Mouse (Mus musculus) liver, postnatal 0 days (tissue): ENCODE results near the gene Atp6v1fnb. TPM values are rescaled to one million over a fixed set of nuclear protein-coding genes. Genes with fewer than 3 reads are reported as not detected.
A peak's percentile ranks its signal among the peaks of the same experiment; 100 is the strongest.

Experiments
- ATAC-seq: fragments of 200-750 bp; cut with Nextera tagmentation; 2 replicates; pipeline ENCODE4 v1.8.0; 2017; ENCODE audit warnings: mild to moderate bottlenecking, moderate library complexity
- DNase-seq: peaks from one replicate; pipeline ENCODE4 v3.0.0-alpha.2; 2016
- H3K27ac ChIP-seq: fragments of 300-500 bp; sonication (generic); 2 replicates; pipeline ENCODE4 v1.5.1; 2014; ENCODE audit warnings: antibody characterized with exemption, moderate library complexity, mild to moderate bottlenecking, low read depth
- H3K27me3 ChIP-seq: fragments of 300-500 bp; sonication (generic); 2 replicates; pipeline ENCODE4 v1.6.1; 2014; ENCODE audit warnings: low read length, control low read depth, mixed read lengths; ENCODE audit not compliant: insufficient read depth
- H3K36me3 ChIP-seq: fragments of 300-500 bp; sonication (generic); replicated peaks from 2 replicates; pipeline ENCODE4 v1.6.1; 2014; ENCODE audit warnings: mild to moderate bottlenecking, control low read depth, low read length, moderate library complexity, mixed read lengths; ENCODE audit not compliant: insufficient read depth
- H3K4me1 ChIP-seq: fragments of 300-500 bp; sonication (generic); 2 replicates; pipeline ENCODE4 v1.6.1; 2014; ENCODE audit warnings: antibody characterized with exemption, mild to moderate bottlenecking, control low read depth; ENCODE audit not compliant: insufficient read depth
- H3K4me2 ChIP-seq: fragments of 300-500 bp; sonication (generic); 2 replicates; pipeline ENCODE4 v1.6.1; 2014; ENCODE audit warnings: low read depth, mild to moderate bottlenecking, low read length, moderate library complexity, mixed read lengths
- H3K4me3 ChIP-seq: fragments of 300-500 bp; sonication (generic); 2 replicates; pipeline ENCODE4 v1.5.1; 2014; ENCODE audit warnings: low read depth, low read length
- H3K9ac ChIP-seq: fragments of 300-500 bp; sonication (generic); replicated peaks from 2 replicates; pipeline ENCODE4 v1.6.1; 2014; ENCODE audit warnings: mild to moderate bottlenecking, moderate library complexity
- H3K9me3 ChIP-seq: fragments of 300-500 bp; sonication (generic); 2 replicates; pipeline ENCODE4 v1.6.1; 2016; ENCODE audit warnings: mild to moderate bottlenecking, control low read depth, low read length, mixed read lengths
- CTCF ChIP-seq: sonication (generic); IDR thresholded peaks from 2 replicates; pipeline ENCODE4 v1.5.1; 2016; ENCODE audit warnings: antibody characterized with exemption, low read depth
- EP300 ChIP-seq: IDR thresholded peaks from 2 replicates; pipeline ENCODE4 v1.6.1; 2016; ENCODE audit warnings: antibody characterized with exemption, low read depth, mild to moderate bottlenecking
- WGBS: fragments of 180-500 bp; shearing (Covaris S2); extraction: QIAGEN DNeasy Blood & Tissue Kit; methylation state at CpG from one replicate; pipeline ENCODE4 v1.1.7; 2014; ENCODE audit not compliant: insufficient replicate concordance; 5-methylcytosine and 5-hydroxymethylcytosine counted together
- polyA plus RNA-seq: library from polyadenylated mRNA; unstranded; fragments of >200 nt; fragmentation: Nextera tagmentation; extraction: Ambion mirVana; gene quantifications from 2 replicates; pipeline ENCODE4 v1.2.1, GENCODE M21; 2015

Gene Atp6v1fnb
- polyA plus RNA-seq, 1 experiment from 2014 or later = not detected

DNA sequence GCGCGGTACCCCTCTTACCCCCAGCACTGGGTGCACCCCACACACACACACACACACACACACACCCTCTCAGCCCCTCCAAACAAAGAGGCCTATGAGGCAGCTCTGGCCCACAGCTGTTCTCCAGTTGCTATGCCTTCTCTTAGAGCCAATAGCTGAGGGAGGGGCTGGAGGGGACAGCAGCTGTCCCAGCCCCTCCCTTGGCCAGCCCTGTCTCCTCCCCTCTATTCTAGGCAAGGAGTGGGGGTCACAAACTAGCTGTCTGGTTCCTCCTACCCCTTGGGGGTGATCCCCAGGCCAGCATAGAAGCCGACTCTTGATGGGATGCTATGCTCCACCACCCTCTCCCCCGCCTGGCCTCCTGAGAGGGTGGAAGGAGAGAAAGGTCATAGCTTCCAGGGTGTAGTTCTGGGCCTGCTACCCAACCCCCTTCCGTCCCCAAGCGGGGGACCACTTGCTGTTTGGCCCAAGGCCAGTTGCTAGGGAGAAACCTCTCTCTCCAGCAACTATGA, 35.2 kb upstream of the Atp6v1fnb start:
- no peak for TF ChIP-seq EP300
- no peak for TF ChIP-seq CTCF
- no peaks in the 10 kb centered on the region for H3K9me3 ChIP-seq
- H3K4me1 ChIP-seq = peaks cover 12% of the 10 kb centered on the region; the same call in 1 of the 2 replicates
- peaks cover 54% of the 10 kb centered on the region for H3K27me3 ChIP-seq
- 38% methylated on average over 6 of the region's 6 CpGs for WGBS
- DNase-seq (no peak), ATAC-seq (no peak)
- no peaks in the 10 kb centered on the region for H3K36me3 ChIP-seq
- no peak overlapping the region for H3K4me3 ChIP-seq
- H3K4me2 ChIP-seq = no peak overlapping the region
- no peak overlapping the region for H3K9ac ChIP-seq
- H3K27ac ChIP-seq = no peak overlapping the region

DNA sequence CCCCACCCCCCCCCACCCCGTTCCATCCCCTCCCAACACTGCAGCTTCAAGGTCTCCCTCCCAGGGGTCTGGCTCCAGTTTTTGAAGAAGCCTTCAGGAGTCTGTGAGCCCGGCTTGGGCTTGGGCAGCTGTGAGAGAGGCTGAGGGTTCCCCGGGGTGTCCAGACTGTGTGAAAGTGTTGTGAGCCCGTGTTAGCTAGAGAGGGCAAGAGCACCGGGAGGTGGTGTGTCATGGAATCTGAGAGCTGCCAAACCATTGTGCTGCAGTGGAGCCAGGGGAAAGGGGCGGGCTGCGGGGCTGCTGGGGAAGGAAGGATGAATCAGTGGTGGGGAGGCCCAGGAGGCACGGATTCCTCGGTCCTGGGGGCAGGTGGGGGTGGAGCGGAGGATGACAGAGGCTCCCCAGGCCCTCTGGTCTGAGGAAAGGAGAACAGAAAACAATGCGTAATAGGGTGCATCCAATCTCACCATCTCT, 34.7 kb upstream of the Atp6v1fnb start:
- peaks cover 51% of the 10 kb centered on the region for H3K27me3 ChIP-seq
- no peaks in the 10 kb centered on the region for H3K36me3 ChIP-seq
- H3K4me3 ChIP-seq = no peak overlapping the region
- TF ChIP-seq CTCF (no peak), EP300 (no peak)
- DNase-seq = no peak
- WGBS = 13% methylated on average over 11 of the region's 11 CpGs
- no peaks in the 10 kb centered on the region for H3K9me3 ChIP-seq
- ATAC-seq = peak; percentile 21; the same call in 1 of the 2 replicates
- no peak overlapping the region for H3K4me2 ChIP-seq
- no peak overlapping the region for H3K27ac ChIP-seq
- H3K4me1 ChIP-seq = peaks cover 12% of the 10 kb centered on the region; the same call in 1 of the 2 replicates
- H3K9ac ChIP-seq = no peak overlapping the region

DNA sequence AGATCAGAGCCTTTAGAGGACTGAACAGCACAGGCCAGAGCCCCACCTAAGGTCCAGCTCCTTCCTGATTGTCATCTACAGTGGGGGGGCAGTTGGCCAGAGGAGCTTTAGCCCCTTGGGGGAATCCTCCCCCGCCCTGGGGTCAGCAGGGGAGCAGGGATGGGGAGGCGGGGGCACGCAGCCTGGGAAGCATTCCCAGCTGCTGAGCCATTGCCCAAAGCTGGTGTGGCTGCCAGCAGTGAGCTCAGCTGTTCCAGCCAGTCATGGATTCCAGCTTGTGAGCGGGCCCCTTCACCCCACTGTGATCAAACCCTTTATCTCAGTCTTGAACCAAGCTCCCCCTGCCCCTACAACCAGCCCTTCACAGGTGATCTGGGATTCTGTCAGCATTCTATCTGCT, 32.0 kb upstream of the Atp6v1fnb start:
- DNase-seq = no peak
- Histone ChIP-seq H3K4me3 (no peak overlapping the region), H3K9ac (no peak overlapping the region), H3K4me2 (no peak overlapping the region), H3K4me1 (peaks cover 4% of the 10 kb centered on the region; the same call in 1 of the 2 replicates), H3K27me3 (peaks cover 24% of the 10 kb centered on the region), H3K27ac (no peak overlapping the region), H3K36me3 (no peaks in the 10 kb centered on the region), H3K9me3 (no peaks in the 10 kb centered on the region)
- ATAC-seq = no peak
- WGBS = 85% methylated on average over 4 of the region's 4 CpGs
- TF ChIP-seq CTCF (no peak), EP300 (no peak)

DNA sequence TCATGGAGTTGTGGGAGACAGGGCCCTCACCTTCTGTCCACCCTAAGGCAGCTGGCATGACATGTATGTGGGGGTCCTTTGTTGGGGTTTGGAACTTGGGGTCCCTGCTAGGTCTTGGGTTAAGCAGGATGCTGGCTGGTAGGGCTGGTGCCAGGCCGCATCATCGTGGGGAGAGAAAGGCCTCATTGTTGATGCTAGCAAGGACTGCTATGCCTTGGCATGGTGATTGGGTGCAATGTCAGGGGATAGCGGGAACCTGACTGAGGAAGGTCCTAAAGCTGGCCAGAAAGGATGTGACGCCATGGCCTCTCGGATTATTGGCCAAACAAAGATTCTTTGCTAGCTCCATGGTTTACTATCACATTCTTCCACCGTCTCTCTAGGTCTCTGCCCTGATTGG, 31.4 kb upstream of the Atp6v1fnb start:
- H3K4me2 ChIP-seq = no peak overlapping the region
- WGBS = 68% methylated on average over 6 of the region's 6 CpGs
- peaks cover 18% of the 10 kb centered on the region for H3K27me3 ChIP-seq
- peaks cover 4% of the 10 kb centered on the region; the same call in 1 of the 2 replicates for H3K4me1 ChIP-seq
- no peaks in the 10 kb centered on the region for H3K36me3 ChIP-seq
- ATAC-seq (no peak), DNase-seq (no peak)
- H3K9me3 ChIP-seq = no peaks in the 10 kb centered on the region
- H3K4me3 ChIP-seq = no peak overlapping the region
- no peak overlapping the region for H3K9ac ChIP-seq
- TF ChIP-seq CTCF (no peak), EP300 (no peak)
- no peak overlapping the region for H3K27ac ChIP-seq

DNA sequence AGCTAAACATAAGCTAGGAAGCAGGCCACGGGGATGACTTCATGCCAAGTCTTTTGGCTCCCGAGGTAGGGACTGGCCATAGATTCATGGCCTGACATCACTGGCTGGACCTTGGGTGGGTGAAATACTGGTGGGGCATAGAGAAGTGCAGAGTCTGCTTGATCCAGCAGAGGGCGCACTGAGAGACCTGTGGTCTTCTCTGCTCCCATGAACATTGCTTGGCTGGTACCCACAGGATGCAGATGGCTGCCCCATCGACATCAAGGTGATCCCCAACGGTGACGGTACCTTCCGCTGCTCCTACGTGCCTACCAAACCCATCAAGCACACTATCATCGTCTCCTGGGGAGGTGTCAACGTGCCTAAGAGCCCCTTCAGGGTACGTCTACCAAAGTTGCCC, 26.5 kb upstream of the Atp6v1fnb start:
- H3K27ac ChIP-seq = no peak overlapping the region
- H3K27me3 ChIP-seq = no peaks in the 10 kb centered on the region
- no peaks in the 10 kb centered on the region for H3K36me3 ChIP-seq
- DNase-seq (peak; percentile 66), ATAC-seq (no peak)
- WGBS = 61% methylated on average over 11 of the region's 11 CpGs
- H3K4me3 ChIP-seq = no peak overlapping the region
- no peaks in the 10 kb centered on the region for H3K9me3 ChIP-seq
- H3K4me1 ChIP-seq = no peaks in the 10 kb centered on the region
- TF ChIP-seq EP300 = no peak
- peak; percentile 81 for TF ChIP-seq CTCF
- no peak overlapping the region for H3K9ac ChIP-seq
- H3K4me2 ChIP-seq = no peak overlapping the region

DNA sequence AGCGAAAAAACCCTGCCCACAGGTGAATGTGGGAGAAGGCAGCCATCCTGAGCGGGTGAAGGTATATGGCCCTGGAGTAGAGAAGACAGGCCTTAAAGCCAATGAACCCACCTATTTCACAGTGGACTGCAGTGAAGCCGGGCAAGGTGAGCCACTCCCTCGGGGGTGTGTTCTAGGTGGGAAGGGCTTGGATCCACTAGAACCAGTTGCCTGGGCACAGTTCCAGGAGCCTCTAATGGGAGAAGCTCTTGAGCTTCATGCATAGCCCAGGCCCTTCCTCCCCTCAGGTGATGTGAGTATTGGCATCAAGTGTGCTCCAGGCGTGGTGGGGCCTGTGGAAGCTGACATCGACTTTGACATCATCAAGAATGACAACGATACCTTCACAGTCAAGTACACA, 25.9 kb upstream of the Atp6v1fnb start:
- DNase-seq = no peak
- Histone ChIP-seq H3K36me3 (no peaks in the 10 kb centered on the region), H3K4me3 (no peak overlapping the region), H3K27me3 (no peaks in the 10 kb centered on the region), H3K27ac (no peak overlapping the region), H3K9ac (no peak overlapping the region), H3K9me3 (no peaks in the 10 kb centered on the region), H3K4me2 (no peak overlapping the region), H3K4me1 (no peaks in the 10 kb centered on the region)
- TF ChIP-seq CTCF = no peak
- no peak for TF ChIP-seq EP300
- 87% methylated on average over 7 of the region's 7 CpGs for WGBS
- ATAC-seq = no peak

DNA sequence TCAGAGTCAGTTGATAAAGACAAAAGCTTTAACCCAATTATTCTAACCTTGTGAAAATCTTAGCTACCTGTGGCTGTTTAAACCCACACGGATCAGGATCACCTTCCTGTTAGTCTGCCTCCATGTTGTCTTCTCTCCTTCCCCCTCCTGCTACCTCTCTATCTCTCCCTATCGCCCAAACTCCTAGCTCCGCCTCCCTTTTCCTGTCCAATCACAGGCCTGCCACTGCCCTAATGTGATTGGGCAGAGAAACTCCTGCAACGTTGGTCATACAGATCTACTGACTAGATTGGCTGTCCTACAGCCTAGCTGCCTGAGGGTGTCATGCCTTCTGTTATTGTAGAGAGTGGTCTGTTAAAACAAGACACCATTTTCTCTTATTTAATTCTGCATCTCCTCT, 21.4 kb upstream of the Atp6v1fnb start:
- no peak for ATAC-seq
- no peak for DNase-seq
- Histone ChIP-seq H3K27ac (no peak overlapping the region), H3K27me3 (no peaks in the 10 kb centered on the region), H3K9me3 (no peaks in the 10 kb centered on the region), H3K4me3 (no peak overlapping the region), H3K9ac (no peak overlapping the region), H3K36me3 (no peaks in the 10 kb centered on the region), H3K4me2 (no peak overlapping the region), H3K4me1 (no peaks in the 10 kb centered on the region)
- TF ChIP-seq CTCF (no peak), EP300 (no peak)
- 31% methylated on average over 4 of the region's 4 CpGs for WGBS
